ENCODE assay signal across 34 mouse cellular contexts in the genomic region with DNA sequence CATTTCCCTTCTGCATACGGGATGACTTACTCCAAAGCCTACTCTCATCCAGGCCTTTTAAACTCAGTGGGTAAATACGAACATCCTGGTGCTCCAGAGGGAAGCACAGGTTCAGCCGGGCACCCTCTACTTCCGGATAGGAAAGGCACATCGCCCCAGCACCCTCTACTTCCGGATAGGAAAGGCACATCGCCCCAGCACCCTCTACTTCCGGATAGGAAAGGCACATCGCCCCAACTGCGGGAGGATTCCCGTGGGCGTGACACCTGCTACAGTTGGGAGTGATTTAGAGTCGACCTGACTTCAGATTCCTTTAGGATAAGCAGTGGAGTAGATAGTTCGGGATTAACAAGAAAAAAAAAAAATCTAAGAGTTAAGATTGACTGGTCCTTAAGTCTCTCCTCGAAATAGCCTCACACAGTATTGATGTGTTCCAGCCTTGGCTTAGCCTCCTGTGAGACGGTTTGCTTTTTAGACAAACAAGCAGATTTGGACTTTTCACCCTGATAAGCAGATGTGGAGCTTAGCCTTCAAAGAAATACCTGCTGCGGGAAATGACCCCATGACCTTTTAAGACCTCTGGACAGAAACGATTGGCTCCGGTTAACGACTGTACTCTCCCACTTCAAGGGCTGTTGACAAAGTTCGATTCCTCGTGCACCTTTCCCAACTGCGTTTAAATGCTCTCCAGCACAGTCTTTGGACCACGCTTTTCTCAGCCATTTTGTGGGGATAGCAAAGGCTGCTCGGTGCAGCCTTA.
DNase-seq lines count a peak whose midpoint lies in the region; ATAC-seq and TF ChIP-seq lines count a peak whose summit lies in the region.
"Had no signal": no experiment of that assay in that cellular context is flagged by ENCODE, and none has a peak within 500 bp of the region (broad histone marks: within the 10 kb centered on the region; RNA-seq: fewer than 3 reads in every experiment).

No protein-coding gene starts in this region.

- no peaks in the 10 kb centered on the region; the same call in 1 of the 2 replicates for H3K36me3 ChIP-seq in testis, adult 2 months (ENCODE audit: control insufficient read depth, insufficient read depth, low read length)
- H3K36me3 ChIP-seq in liver, embryonic 14.5 days (replicated peaks; ENCODE audit: control insufficient read depth, insufficient read depth, low read depth), result no peaks in the 10 kb centered on the region
- H3K36me3 ChIP-seq: hindbrain, embryonic 12.5 days; intestine, embryonic 15.5 days; midbrain, embryonic 13.5 days; neural tube, embryonic 15.5 days had no signal

- DNase-seq in testis, postnatal 10 days (ENCODE audit: low spot score), result no peak
- DNase-seq in liver, result peak; percentile 9
- DNase-seq in liver, embryonic 14.5 days (ENCODE audit: low read depth in 3 of 3, low spot score in 3 of 3), result peak; percentile 13 to 17 (median 14)
- DNase-seq in adrenal gland, adult 8-10 months, result no peak
- DNase-seq in adrenal gland, adult 18-20 months (ENCODE audit: low spot score in 2 of 2), result no peak
- DNase-seq in T-cell, adult 2 months (ENCODE audit: low spot score), result no peak
- DNase-seq: adrenal gland, postnatal 10 days; B cell, adult 2 months; cerebellum, adult 9-10 months; gastrocnemius, postnatal 36 days; heart, adult 18-20 months; heart, postnatal 36 days; kidney, adult 8-10 months; layer of hippocampus, postnatal 36 days; left cerebral cortex, postnatal 4 days; lung, adult 18-20 months; lung, postnatal 4 days; retina, postnatal 1 day; right cerebral cortex, postnatal 14 days; thymus, postnatal 25 days had no signal

- ATAC-seq in liver, embryonic 14.5 days (ENCODE audit: insufficient read depth), result peak; percentile 51; the same call in 1 of the 2 replicates
- ATAC-seq: activated CD4-positive, CD25-positive, alpha-beta regulatory T cell, adult 4 months; forebrain, embryonic 14.5 days; hindbrain, postnatal 0 days; intestine, embryonic 15.5 days; lung, postnatal 0 days; midbrain, embryonic 13.5 days; Patski had no signal

- TF ChIP-seq POLR2A in testis, adult 2 months (IDR thresholded peaks at IDR 0.05; ENCODE audit: control insufficient read depth, low read depth, low read length), result peak; percentile 25; the same call in 1 of the 2 replicates

- H3K9ac ChIP-seq in liver, embryonic 14.5 days (replicated peaks), result no peak overlapping the region
- H3K9ac ChIP-seq: hindbrain, embryonic 12.5 days; intestine, embryonic 15.5 days; midbrain, embryonic 13.5 days; neural tube, embryonic 15.5 days had no signal

- no peaks in the 10 kb centered on the region for H3K27me3 ChIP-seq in testis, adult 2 months (ENCODE audit: control insufficient read depth, insufficient read depth, low read length)
- no peaks in the 10 kb centered on the region for H3K27me3 ChIP-seq in liver, embryonic 14.5 days (ENCODE audit: control insufficient read depth, insufficient read depth, low read length)
- H3K27me3 ChIP-seq: CH12.LX; hindbrain, embryonic 12.5 days; intestine, embryonic 15.5 days; megakaryocyte, embryonic 14.5 days; midbrain, embryonic 13.5 days; neural tube, embryonic 15.5 days had no signal

- peaks cover 9% of the 10 kb centered on the region for H3K4me1 ChIP-seq in testis, adult 2 months (ENCODE audit: control insufficient read depth, insufficient read depth, low read length)
- no peaks in the 10 kb centered on the region for H3K4me1 ChIP-seq in liver, embryonic 14.5 days (replicated peaks; ENCODE audit: control insufficient read depth in 2 of 2, insufficient read depth in 2 of 2, low read length in 1 of 2)
- H3K4me1 ChIP-seq: hindbrain, embryonic 12.5 days; intestine, embryonic 15.5 days; megakaryocyte, embryonic 14.5 days; neural tube, embryonic 15.5 days had no signal

- H3K27ac ChIP-seq in testis, adult 2 months (ENCODE audit: control insufficient read depth, insufficient read depth, low read depth, low read length), result peak overlapping the region; percentile 95
- H3K27ac ChIP-seq in liver, embryonic 14.5 days, result no peak overlapping the region
- H3K27ac ChIP-seq: hindbrain, embryonic 12.5 days; hindbrain, postnatal 0 days; intestine, embryonic 15.5 days; kidney, postnatal 0 days; midbrain, embryonic 13.5 days; neural tube, embryonic 15.5 days had no signal

- H3K9me3 ChIP-seq in liver, embryonic 14.5 days (ENCODE audit: control insufficient read depth, low read length), result no peaks in the 10 kb centered on the region; the same call in 1 of the 2 replicates
- H3K9me3 ChIP-seq: hindbrain, embryonic 12.5 days; intestine, embryonic 15.5 days; midbrain, embryonic 13.5 days; neural tube, embryonic 15.5 days had no signal

- no peak for TF ChIP-seq CTCF in testis, adult 2 months (IDR thresholded peaks at IDR 0.05; ENCODE audit: control insufficient read depth, insufficient read depth, insufficient replicate concordance, low read depth, low read length)
- no peak for TF ChIP-seq CTCF in liver, embryonic 14.5 days (IDR thresholded peaks at IDR 0.05; ENCODE audit: low read depth)

- peak overlapping the region; percentile 96 for H3K4me3 ChIP-seq in testis, adult 2 months (ENCODE audit: control insufficient read depth, low read depth, low read length)
- H3K4me3 ChIP-seq in liver, embryonic 14.5 days (ENCODE audit: insufficient read depth in 1 of 2, low read depth in 2 of 2, low read length in 2 of 2), result no peak overlapping the region
- H3K4me3 ChIP-seq: hindbrain, embryonic 12.5 days; intestine, embryonic 15.5 days; megakaryocyte, embryonic 14.5 days; midbrain, embryonic 13.5 days; neural tube, embryonic 15.5 days had no signal

- WGBS in liver, embryonic 14.5 days (ENCODE audit: insufficient replicate concordance), result 57% methylated on average over 25 of the region's 25 CpGs

- H3K4me2 ChIP-seq in liver, embryonic 14.5 days (ENCODE audit: low read depth), result no peak overlapping the region; the same call in 1 of the 2 replicates
- H3K4me2 ChIP-seq: heart, embryonic 11.5 days; hindbrain, embryonic 12.5 days; intestine, embryonic 15.5 days; midbrain, embryonic 13.5 days; neural tube, embryonic 15.5 days had no signal

- no peak for TF ChIP-seq EP300 in liver, embryonic 14.5 days (IDR thresholded peaks at IDR 0.05; ENCODE audit: low read depth)

Comparison
In these comparisons a context has a peak if more than half of its experiments do, and no peak if none do; other contexts are left out.
1. DNase-seq: peak in liver (single experiment) and liver, embryonic 14.5 days (3 of 3); none in testis, postnatal 10 days (single experiment), adrenal gland, adult 8-10 months (single experiment), adrenal gland, adult 18-20 months (0 of 2) and T-cell, adult 2 months (single experiment).